Mouse (Mus musculus): ENCODE results near the gene Adsl.

Adsl gene

GRCm38 (mm10) chr15:80941468-80942040 lies 6.7 kb upstream of the Adsl start:
- peak; percentile 37 for DNase-seq (ENCODE audit: low spot score)

- peak; percentile 66 for DNase-seq (ENCODE audit: low spot score)
Measured at GRCm38 (mm10) chr15:80945851-80946250, 2.4 kb upstream of the Adsl start.

- no peak for DNase-seq (ENCODE audit: low spot score)
Measured at GRCm38 (mm10) chr15:80949431-80949830, 1.1 kb downstream of the Adsl start.

GRCm38 (mm10) chr15:80950055-80950454 lies 1.8 kb downstream of the Adsl start:
- no peak for DNase-seq (ENCODE audit: low spot score)

GRCm38 (mm10) chr15:80953971-80954370 lies 5.7 kb downstream of the Adsl start:
- DNase-seq (ENCODE audit: low spot score): no peak

GRCm38 (mm10) chr15:80954861-80955260 lies 6.6 kb downstream of the Adsl start:
- no peak for DNase-seq (ENCODE audit: low spot score)

GRCm38 (mm10) chr15:80955836-80956438 lies 7.6 kb downstream of the Adsl start:
- no peak for DNase-seq (ENCODE audit: low spot score)

- DNase-seq (ENCODE audit: low spot score): no peak
Measured at GRCm38 (mm10) chr15:80969371-80969770, 21.1 kb downstream of the Adsl start.

GRCm38 (mm10) chr15:80974311-80974710 lies 26.0 kb downstream of the Adsl start:
- no peak for DNase-seq (ENCODE audit: low spot score)

- no peak for DNase-seq (ENCODE audit: low spot score)
Measured at GRCm38 (mm10) chr15:80975666-80976065, 27.4 kb downstream of the Adsl start.

- peak; percentile 82 for DNase-seq (ENCODE audit: low spot score)
Measured at GRCm38 (mm10) chr15:80977620-80978334, 29.5 kb downstream of the Adsl start, which contains the start of gene Sgsm3. TSS of gene Sgsm3 (plus strand) at chr15:80977765.

GRCm38 (mm10) chr15:80979611-80980010 lies 31.3 kb downstream of the Adsl start:
- DNase-seq (ENCODE audit: low spot score): no peak

GRCm38 (mm10) chr15:80981176-80981575 lies 32.9 kb downstream of the Adsl start:
- DNase-seq (ENCODE audit: low spot score): no peak

GRCm38 (mm10) chr15:80983264-80983663 lies 35.0 kb downstream of the Adsl start:
- no peak for DNase-seq (ENCODE audit: low spot score)

GRCm38 (mm10) chr15:80988331-80988730 lies 40.0 kb downstream of the Adsl start:
- DNase-seq (ENCODE audit: low spot score): no peak

- no peak for DNase-seq (ENCODE audit: low spot score)
Measured at GRCm38 (mm10) chr15:80989712-80990111, 41.4 kb downstream of the Adsl start.

GRCm38 (mm10) chr15:80994959-80995358 lies 46.7 kb downstream of the Adsl start:
- DNase-seq (ENCODE audit: low spot score): no peak

GRCm38 (mm10) chr15:80996090-80996835 lies 48.0 kb downstream of the Adsl start:
- DNase-seq (ENCODE audit: low spot score): no peak

- DNase-seq (ENCODE audit: low spot score): no peak
Measured at GRCm38 (mm10) chr15:80997077-80997476, 48.8 kb downstream of the Adsl start.

- DNase-seq (ENCODE audit: low spot score): no peak
Measured at GRCm38 (mm10) chr15:81000419-81001138, 52.3 kb downstream of the Adsl start.

GRCm38 (mm10) chr15:81006127-81006735 lies 57.9 kb downstream of the Adsl start:
- DNase-seq (ENCODE audit: low spot score): no peak

- no peak for DNase-seq (ENCODE audit: low spot score)
Measured at GRCm38 (mm10) chr15:81007339-81007738, 59.0 kb downstream of the Adsl start.
